Mouse (Mus musculus) cerebellum, adult 9-11 months (tissue): ENCODE results near the gene Hs2st1.
A peak's percentile ranks its signal among the peaks of the same experiment; 100 is the strongest.

ENCODE experiments used
- DNase-seq: peaks from one replicate; pipeline ENCODE4 v3.0.0; 2022

Gene Hs2st1

GRCm38 (mm10) chr3:144550659-144551058 lies 19.3 kb downstream of the Hs2st1 start:
- DNase-seq, result no peak

- DNase-seq, result no peak
Observed at GRCm38 (mm10) chr3:144550036-144550435, 19.9 kb downstream of the Hs2st1 start.

GRCm38 (mm10) chr3:144548186-144548845 lies 21.7 kb downstream of the Hs2st1 start:
- DNase-seq, result no peak

- no peak for DNase-seq
Observed at GRCm38 (mm10) chr3:144546490-144546889, 23.5 kb downstream of the Hs2st1 start.

- no peak for DNase-seq
Observed at GRCm38 (mm10) chr3:144545832-144546231, 24.1 kb downstream of the Hs2st1 start.

- DNase-seq, result no peak
Observed at GRCm38 (mm10) chr3:144545152-144545551, 24.8 kb downstream of the Hs2st1 start.

- DNase-seq, result no peak
Observed at GRCm38 (mm10) chr3:144541906-144542438, 28.0 kb downstream of the Hs2st1 start.

- DNase-seq, result no peak
Observed at GRCm38 (mm10) chr3:144540805-144541204, 29.2 kb downstream of the Hs2st1 start.

GRCm38 (mm10) chr3:144539051-144539450 lies 30.9 kb downstream of the Hs2st1 start:
- DNase-seq, result no peak

GRCm38 (mm10) chr3:144537078-144537855 lies 32.7 kb downstream of the Hs2st1 start:
- DNase-seq, result peak; percentile 31

- no peak for DNase-seq
Observed at GRCm38 (mm10) chr3:144535056-144535455, 34.9 kb downstream of the Hs2st1 start.

- peak; percentile 72 for DNase-seq
Observed at GRCm38 (mm10) chr3:144531023-144531422, 39.0 kb downstream of the Hs2st1 start.

GRCm38 (mm10) chr3:144527918-144528317 lies 42.1 kb downstream of the Hs2st1 start:
- no peak for DNase-seq

- no peak for DNase-seq
Observed at GRCm38 (mm10) chr3:144519581-144520272, 50.3 kb downstream of the Hs2st1 start.

- DNase-seq, result no peak
Observed at GRCm38 (mm10) chr3:144518917-144519316, 51.1 kb downstream of the Hs2st1 start.

- DNase-seq, result no peak
Observed at GRCm38 (mm10) chr3:144515286-144515685, 54.7 kb downstream of the Hs2st1 start.

GRCm38 (mm10) chr3:144514122-144514505 lies 55.9 kb downstream of the Hs2st1 start:
- no peak for DNase-seq

GRCm38 (mm10) chr3:144513169-144514121 lies 56.5 kb downstream of the Hs2st1 start:
- DNase-seq, result no peak

GRCm38 (mm10) chr3:144510724-144511123 lies 59.3 kb downstream of the Hs2st1 start:
- no peak for DNase-seq

- DNase-seq, result no peak
Observed at GRCm38 (mm10) chr3:144508342-144508741, 61.6 kb downstream of the Hs2st1 start.

GRCm38 (mm10) chr3:144507885-144508284 lies 62.1 kb downstream of the Hs2st1 start:
- DNase-seq, result no peak

- no peak for DNase-seq
Observed at GRCm38 (mm10) chr3:144506213-144506612, 63.8 kb downstream of the Hs2st1 start.
